Mouse (Mus musculus): Measurements from ENCODE around the gene Stoml2. TPM values are rescaled to one million over a fixed set of nuclear protein-coding genes. Genes with fewer than 3 reads are reported as not detected.
"Not testable (repeated sequence)": the region's sequence is repeated elsewhere in the genome, so short reads cannot be mapped to it uniquely, and the experiment has no call there.

Stoml2 gene
- total and polyA plus RNA-seq, 3 experiments: 391 to 480 TPM; not detected in 1

GRCm38 (mm10) chr4:42998022-42998421 lies 33.5 kb downstream of the Stoml2 start:
- H3K27me3 ChIP-seq (ENCODE audit: control insufficient read depth in 1 of 2, insufficient read depth in 2 of 2, low read length in 2 of 2): no peaks in the 10 kb centered on the region
- H3K79me2 ChIP-seq (ENCODE audit: control insufficient read depth, insufficient read depth, low read length, poor library complexity): peaks cover 38% of the 10 kb centered on the region
- H3K36me3 ChIP-seq (ENCODE audit: control insufficient read depth in 1 of 2, insufficient read depth in 2 of 2, low read length in 2 of 2): peaks cover 26 to 28% of the 10 kb centered on the region in 2 experiments
- no peaks in the 10 kb centered on the region for H3K9me3 ChIP-seq (replicated peaks; ENCODE audit: insufficient read depth, low read length)
- no peak overlapping the region for H3K27ac ChIP-seq (ENCODE audit: control insufficient read depth, low read depth, low read length)
- peaks cover 3 to 13% of the 10 kb centered on the region in 2 experiments; a peak in 3 of 4 replicates for H3K4me1 ChIP-seq (ENCODE audit: control insufficient read depth in 1 of 2, insufficient read depth in 2 of 2, low read length in 2 of 2)
- no peak for DNase-seq (ENCODE audit: low read depth, low spot score)
- H3K9ac ChIP-seq (ENCODE audit: control insufficient read depth, low read depth, low read length, poor library complexity, severe bottlenecking): peak overlapping the region; percentile 83
- H3K4me3 ChIP-seq (ENCODE audit: control insufficient read depth in 1 of 2, insufficient read depth in 1 of 2, low read depth in 2 of 2, low read length in 2 of 2): peak overlapping the region; percentile 46 to 68
- TF ChIP-seq USF1 (IDR thresholded peaks at IDR 0.05; ENCODE audit: low read depth, low read length) (no peak), POLR2A (IDR thresholded peaks at IDR 0.05; ENCODE audit: control insufficient read depth in 1 of 2, insufficient read depth in 1 of 2, low read depth in 1 of 2, low read length in 2 of 2, poor library complexity in 1 of 2) (no peak), ZNF384 (IDR thresholded peaks at IDR 0.05; ENCODE audit: low read depth, low read length) (no peak), CTCF (IDR thresholded peaks at IDR 0.05 in 2 of 3, conservative IDR thresholded peaks at IDR 0.05 in 1 of 3; ENCODE audit: control insufficient read depth in 1 of 3, insufficient read depth in 1 of 3, low read depth in 2 of 3, low read length in 3 of 3, poor library complexity in 1 of 3, severe bottlenecking in 1 of 3) (no peak), MAFK (IDR thresholded peaks at IDR 0.05; ENCODE audit: borderline replicate concordance, low read depth, low read length) (no peak), GABPA (IDR thresholded peaks at IDR 0.05; ENCODE audit: low read depth, low read length) (no peak), EP300 (IDR thresholded peaks at IDR 0.05; ENCODE audit: low read depth in 1 of 2, low read length in 2 of 2) (no peak), RAD21 (IDR thresholded peaks at IDR 0.05; ENCODE audit: low read depth, low read length) (no peak), SMC3 (IDR thresholded peaks at IDR 0.05; ENCODE audit: low read depth, low read length) (no peak), HCFC1 (IDR thresholded peaks at IDR 0.05; ENCODE audit: low read depth, low read length) (no peak), ETS1 (IDR thresholded peaks at IDR 0.05; ENCODE audit: low read depth, low read length) (no peak), MAX (IDR thresholded peaks at IDR 0.05; ENCODE audit: low read length) (no peak)

DNA sequence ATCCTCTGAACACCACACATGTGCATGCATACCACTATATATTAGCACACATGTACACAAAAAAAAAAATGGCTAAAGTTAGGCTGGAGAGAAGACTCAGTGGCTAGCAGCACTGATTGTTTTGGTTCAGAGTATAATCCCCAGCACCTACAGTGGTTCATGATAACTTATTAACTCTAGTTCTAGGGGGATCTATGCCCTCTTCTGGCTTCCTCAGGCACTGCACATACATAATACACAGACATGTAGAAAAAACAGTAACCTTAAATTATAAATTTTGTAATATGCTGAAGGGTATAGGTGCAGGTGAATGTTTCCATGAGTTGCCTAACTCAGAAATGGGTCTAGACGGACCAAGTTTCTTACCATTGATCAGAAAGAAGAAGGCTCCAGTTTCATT lies 43.2 kb downstream of the Stoml2 start:
- Histone ChIP-seq H3K27ac (ENCODE audit: control insufficient read depth, low read depth, low read length) (no peak overlapping the region), H3K4me1 (ENCODE audit: control insufficient read depth in 1 of 2, insufficient read depth in 2 of 2, low read length in 2 of 2) (no peaks in the 10 kb centered on the region), H3K79me2 (ENCODE audit: control insufficient read depth, insufficient read depth, low read length, poor library complexity) (peaks cover 4% of the 10 kb centered on the region; the same call in 1 of the 2 replicates), H3K27me3 (ENCODE audit: control insufficient read depth in 1 of 2, insufficient read depth in 2 of 2, low read length in 2 of 2) (no peaks in the 10 kb centered on the region), H3K9ac (ENCODE audit: control insufficient read depth, low read depth, low read length, poor library complexity, severe bottlenecking) (no peak overlapping the region), H3K9me3 (replicated peaks; ENCODE audit: insufficient read depth, low read length) (no peaks in the 10 kb centered on the region), H3K4me3 (ENCODE audit: control insufficient read depth in 1 of 2, insufficient read depth in 1 of 2, low read depth in 2 of 2, low read length in 2 of 2) (no peak overlapping the region), H3K36me3 (ENCODE audit: control insufficient read depth in 1 of 2, insufficient read depth in 2 of 2, low read length in 2 of 2) (peaks cover 8 to 56% of the 10 kb centered on the region in 2 experiments)
- TF ChIP-seq ZNF384 (IDR thresholded peaks at IDR 0.05; ENCODE audit: low read depth, low read length) (peak; percentile 12; the same call in 1 of the 2 replicates), CTCF (IDR thresholded peaks at IDR 0.05 in 2 of 3, conservative IDR thresholded peaks at IDR 0.05 in 1 of 3; ENCODE audit: control insufficient read depth in 1 of 3, insufficient read depth in 1 of 3, low read depth in 2 of 3, low read length in 3 of 3, poor library complexity in 1 of 3, severe bottlenecking in 1 of 3) (peak in 2 of 3 experiments; percentile 31 to 34; a peak in 3 of 6 replicates), HCFC1 (IDR thresholded peaks at IDR 0.05; ENCODE audit: low read depth, low read length) (no peak)
- peak; percentile 52 for DNase-seq (ENCODE audit: low read depth, low spot score)

- not testable (repeated sequence) for H3K27me3 ChIP-seq (ENCODE audit: control insufficient read depth in 1 of 2, insufficient read depth in 2 of 2, low read length in 2 of 2); H3K9me3 ChIP-seq (replicated peaks; ENCODE audit: insufficient read depth, low read length); H3K4me1 ChIP-seq (ENCODE audit: control insufficient read depth in 1 of 2, insufficient read depth in 2 of 2, low read length in 2 of 2); H3K27ac ChIP-seq (ENCODE audit: control insufficient read depth, low read depth, low read length); H3K4me3 ChIP-seq (ENCODE audit: control insufficient read depth in 1 of 2, insufficient read depth in 1 of 2, low read depth in 2 of 2, low read length in 2 of 2); H3K9ac ChIP-seq (ENCODE audit: control insufficient read depth, low read depth, low read length, poor library complexity, severe bottlenecking); H3K79me2 ChIP-seq (ENCODE audit: control insufficient read depth, insufficient read depth, low read length, poor library complexity); DNase-seq (ENCODE audit: low read depth, low spot score)
- H3K36me3 ChIP-seq (ENCODE audit: control insufficient read depth in 1 of 2, insufficient read depth in 2 of 2, low read length in 2 of 2): peaks cover 2 to 16% of the 10 kb centered on the region in 2 experiments
Observed at GRCm38 (mm10) chr4:42980467-42980866, 51.0 kb downstream of the Stoml2 start.

All from MEL (cell line).